ENCODE assay signal across 8 mouse cellular contexts in the genomic region with DNA sequence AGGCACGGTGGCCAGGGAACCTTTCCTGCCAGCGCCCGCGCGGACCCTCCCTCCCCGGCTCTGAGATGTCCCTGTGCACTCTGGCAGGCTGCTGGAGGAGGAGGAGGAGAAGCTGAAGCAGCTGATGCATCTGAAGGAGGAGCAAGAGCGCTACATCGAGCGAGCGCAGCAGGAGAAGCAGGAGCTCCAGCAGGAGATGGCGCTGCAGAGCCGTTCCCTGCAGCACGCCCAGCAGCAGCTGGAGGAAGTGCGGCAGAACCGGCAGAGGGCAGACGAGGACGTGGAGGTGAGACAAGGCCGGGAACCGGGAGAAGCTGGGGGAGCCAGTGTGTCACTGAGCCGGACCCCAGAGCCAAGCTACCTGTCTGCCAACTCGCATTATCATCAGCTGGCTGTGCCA. TPM values are rescaled to one million over a fixed set of nuclear protein-coding genes. Genes with fewer than 3 reads are reported as not detected.
DNase-seq lines count a peak whose midpoint lies in the region; ATAC-seq and TF ChIP-seq lines count a peak whose summit lies in the region.

No protein-coding gene starts in this region.

- no peak overlapping the region for H3K27ac ChIP-seq in cortical plate, adult 2 months (ENCODE audit: insufficient read depth, low read length)

- peak; percentile 96 for TF ChIP-seq CTCF in cortical plate, adult 2 months (IDR thresholded peaks at IDR 0.05; ENCODE audit: extremely low read depth, insufficient read depth, low read length)

- ATAC-seq in megakaryocyte progenitor cell, adult 5-6 weeks (replicated peaks; ENCODE audit: poor library complexity) = peak; percentile 83

- DNase-seq in WW6 (ENCODE audit: low read depth, low spot score) = peak; percentile 73
- peak; percentile 93 for DNase-seq in gastrocnemius, postnatal 10 days
- peak; percentile 90 for DNase-seq in induced T-regulatory cell, adult 2 months (ENCODE audit: low read depth)
- peak; percentile 82 to 90 for DNase-seq in left cerebral cortex, adult 8-10 months (ENCODE audit: low spot score in 2 of 2)
- DNase-seq in right cerebral cortex, postnatal 10 days (ENCODE audit: low spot score in 2 of 2) = peak; percentile 93 to 95
- DNase-seq in urinary bladder, postnatal 14 days (ENCODE audit: low spot score) = peak; percentile 94

- H3K4me3 ChIP-seq in cortical plate, adult 2 months (ENCODE audit: insufficient read depth, low read length) = peak overlapping the region; percentile 16

- H3K4me1 ChIP-seq in cortical plate, adult 2 months (ENCODE audit: control insufficient read depth, insufficient read depth, low read length) = no peaks in the 10 kb centered on the region

- TF ChIP-seq POLR2A in cortical plate, adult 2 months (IDR thresholded peaks at IDR 0.05; ENCODE audit: extremely low read depth, insufficient read depth, low read length) = peak; percentile 83

RNA-seq across cellular contexts. Expression of gene Ppard, which starts 6.5 kb away (rescaled TPM):
- polyA plus RNA-seq in cortical plate, adult 2 months (2012; rRNA removed) = 24.2 TPM in 2 replicates
- total RNA-seq in gastrocnemius, postnatal 10 days (2021) = 10 to 100 TPM; 30.2 to 31.5 TPM
- total RNA-seq in left cerebral cortex, adult 8-10 months (2022) = 10 to 100 TPM; 26.4 to 28.8 (median 27.1) TPM
- total RNA-seq in megakaryocyte progenitor cell, adult 5-6 weeks (2015) = 7.4 and 7.7 TPM in 2 replicates
- 1.9 and 2.7 TPM in 2 replicates for total RNA-seq in megakaryocyte progenitor cell, adult 5-6 weeks (2017)

RNA-seq across cellular contexts. Expression of gene Def6, which starts 18.4 kb away (rescaled TPM):
- 3.7 and 4.5 TPM in 2 replicates for polyA plus RNA-seq in cortical plate, adult 2 months (2012; rRNA removed)
- 1 to 10 TPM; 3.6 to 7.5 TPM for total RNA-seq in gastrocnemius, postnatal 10 days (2021)
- total RNA-seq in left cerebral cortex, adult 8-10 months (2022) = 1 to 10 TPM; 2.8 to 5.5 (median 3.7) TPM
- total RNA-seq in megakaryocyte progenitor cell, adult 5-6 weeks (2015) = 38.0 and 50.6 TPM in 2 replicates
- total RNA-seq in megakaryocyte progenitor cell, adult 5-6 weeks (2017) = 142 and 149 TPM in 2 replicates

RNA-seq across cellular contexts. Expression of gene Zfp523, which starts 49.1 kb away (rescaled TPM):
- 110 and 113 TPM in 2 replicates for polyA plus RNA-seq in cortical plate, adult 2 months (2012; rRNA removed)
- 10 to 100 TPM; 24.6 to 26.6 TPM for total RNA-seq in gastrocnemius, postnatal 10 days (2021)
- total RNA-seq in left cerebral cortex, adult 8-10 months (2022) = 100 to 1,000 TPM in 3 of 4 experiments, 10 to 100 TPM in 1; 97.7 to 106 (median 102) TPM
- total RNA-seq in megakaryocyte progenitor cell, adult 5-6 weeks (2015) = 11.8 and 13.1 TPM in 2 replicates
- 13.5 and 18.5 TPM in 2 replicates for total RNA-seq in megakaryocyte progenitor cell, adult 5-6 weeks (2017)

Comparison
In these comparisons a context has a peak if more than half of its experiments do, and no peak if none do; other contexts are left out.
1. RNA of gene Def6, which starts 18.4 kb away (total RNA-seq): 38.0 to 149 TPM in megakaryocyte progenitor cell, adult 5-6 weeks; 3.6 to 7.5 TPM in gastrocnemius, postnatal 10 days and 2.8 to 5.5 TPM in left cerebral cortex, adult 8-10 months; every median in the first group is over 4 times any median in the second.
2. Peak in every context shown above with its lines, with median percentiles within 50 percentile points of each other: DNase-seq.